Mouse (Mus musculus): ENCODE data around the gene Sh2d2a. TPM values are rescaled to one million over a fixed set of nuclear protein-coding genes. Genes with fewer than 3 reads are reported as not detected.
A peak's percentile ranks its signal among the peaks of the same experiment; 100 is the strongest.
"Not testable (repeated sequence)": the region's sequence is repeated elsewhere in the genome, so short reads cannot be mapped to it uniquely, and the experiment has no call there.

Sh2d2a gene
- total and polyA plus RNA-seq, 2 experiments from 2014 or later, result not detected

- H3K4me2 ChIP-seq (ENCODE audit: low read depth, low read length), result peak overlapping the region; percentile 97
- no peak for ATAC-seq
- peaks cover 6% of the 10 kb centered on the region; the same call in 1 of the 2 replicates for H3K36me3 ChIP-seq (ENCODE audit: insufficient read depth, low read length)
- H3K9ac ChIP-seq (replicated peaks; ENCODE audit: low read length), result peak overlapping the region; percentile 93
- WGBS, result 1% methylated on average over 3 of the region's 3 CpGs
- peak overlapping the region; percentile 88; the same call in 1 of the 2 replicates for H3K27ac ChIP-seq
- H3K4me1 ChIP-seq (ENCODE audit: insufficient read depth, low read length), result peaks cover 20% of the 10 kb centered on the region
- no peak for DNase-seq (ENCODE audit: low spot score)
- H3K27me3 ChIP-seq (ENCODE audit: insufficient read depth, low read length), result no peaks in the 10 kb centered on the region
- no peak for TF ChIP-seq CTCF (IDR thresholded peaks at IDR 0.05; ENCODE audit: low read depth)
- peak overlapping the region; percentile 99 for H3K4me3 ChIP-seq (ENCODE audit: low read length)
- no peaks in the 10 kb centered on the region for H3K9me3 ChIP-seq (ENCODE audit: low read length)
Measured at GRCm38 (mm10) chr3:87884291-87884690, 37.7 kb downstream of the Sh2d2a start.

GRCm38 (mm10) chr3:87884708-87885251 lies 38.2 kb downstream of the Sh2d2a start:
- no peaks in the 10 kb centered on the region for H3K9me3 ChIP-seq (ENCODE audit: low read length)
- 0% methylated on average over 23 of the region's 28 CpGs for WGBS
- peaks cover 20% of the 10 kb centered on the region for H3K4me1 ChIP-seq (ENCODE audit: insufficient read depth, low read length)

GRCm38 (mm10) chr3:87885281-87886003 lies 38.9 kb downstream of the Sh2d2a start, which contains the start of gene Prcc:
Gene Prcc (minus strand): TSS chr3:87885608.
- DNase-seq (ENCODE audit: low spot score) (peak; percentile 98), ATAC-seq (peak; percentile 99)
- H3K9ac ChIP-seq (replicated peaks; ENCODE audit: low read length), result peak within 1 kb of the TSS; percentile 93
- H3K4me3 ChIP-seq (ENCODE audit: low read length), result peak within 1 kb of the TSS; percentile 99
- H3K4me2 ChIP-seq (ENCODE audit: low read depth, low read length), result peak within 1 kb of the TSS; percentile 97
- no peaks in the 10 kb centered on the region for H3K9me3 ChIP-seq (ENCODE audit: low read length)
- H3K27ac ChIP-seq, result peak within 1 kb of the TSS; percentile 88
- H3K27me3 ChIP-seq (ENCODE audit: insufficient read depth, low read length), result no peaks in the 10 kb centered on the region
- TF ChIP-seq CTCF (IDR thresholded peaks at IDR 0.05; ENCODE audit: low read depth), result no peak
- peaks cover 4% of the 10 kb centered on the region; the same call in 1 of the 2 replicates for H3K36me3 ChIP-seq (ENCODE audit: insufficient read depth, low read length)
- H3K4me1 ChIP-seq (ENCODE audit: insufficient read depth, low read length), result peaks cover 20% of the 10 kb centered on the region
- under 1% methylated on average over 33 of the region's 33 CpGs for WGBS

More at GRCm38 (mm10) chr3:87884708-87885251, 38.2 kb downstream of the Sh2d2a start:
- peak overlapping the region; percentile 93 for H3K9ac ChIP-seq (replicated peaks; ENCODE audit: low read length)
- peak overlapping the region; percentile 88 for H3K27ac ChIP-seq
- TF ChIP-seq CTCF (IDR thresholded peaks at IDR 0.05; ENCODE audit: low read depth), result no peak
- peaks cover 6% of the 10 kb centered on the region; the same call in 1 of the 2 replicates for H3K36me3 ChIP-seq (ENCODE audit: insufficient read depth, low read length)
- peak overlapping the region; percentile 97 for H3K4me2 ChIP-seq (ENCODE audit: low read depth, low read length)
- ATAC-seq (peak; percentile 3; the same call in 1 of the 2 replicates), DNase-seq (ENCODE audit: low spot score) (peak; percentile 62)
- H3K27me3 ChIP-seq (ENCODE audit: insufficient read depth, low read length), result no peaks in the 10 kb centered on the region
- peak overlapping the region; percentile 99 for H3K4me3 ChIP-seq (ENCODE audit: low read length)

GRCm38 (mm10) chr3:87886004-87886365 lies 39.4 kb downstream of the Sh2d2a start:
- peak overlapping the region; percentile 99 for H3K4me3 ChIP-seq (ENCODE audit: low read length)
- no peak for DNase-seq (ENCODE audit: low spot score)
- peak overlapping the region; percentile 60 for H3K4me2 ChIP-seq (ENCODE audit: low read depth, low read length)
- H3K4me1 ChIP-seq (ENCODE audit: insufficient read depth, low read length), result peaks cover 20% of the 10 kb centered on the region
- H3K9ac ChIP-seq (replicated peaks; ENCODE audit: low read length), result peak overlapping the region; percentile 44; the same call in 1 of the 2 replicates
- WGBS, result 8% methylated on average over 10 of the region's 10 CpGs
- no peaks in the 10 kb centered on the region for H3K27me3 ChIP-seq (ENCODE audit: insufficient read depth, low read length)
- H3K36me3 ChIP-seq (ENCODE audit: insufficient read depth, low read length), result no peaks in the 10 kb centered on the region
- no peak; the same call in 1 of the 2 replicates for ATAC-seq
- TF ChIP-seq CTCF (IDR thresholded peaks at IDR 0.05; ENCODE audit: low read depth), result no peak
- no peaks in the 10 kb centered on the region for H3K9me3 ChIP-seq (ENCODE audit: low read length)
- H3K27ac ChIP-seq, result no peak overlapping the region

GRCm38 (mm10) chr3:87886416-87886815 lies 39.9 kb downstream of the Sh2d2a start:
- no peaks in the 10 kb centered on the region for H3K27me3 ChIP-seq (ENCODE audit: insufficient read depth, low read length)
- H3K27ac ChIP-seq, result no peak overlapping the region
- peak overlapping the region; percentile 99; the same call in 1 of the 2 replicates for H3K4me3 ChIP-seq (ENCODE audit: low read length)
- WGBS, result 84% methylated on average over 6 of the region's 6 CpGs
- H3K4me2 ChIP-seq (ENCODE audit: low read depth, low read length), result peak overlapping the region; percentile 60
- ATAC-seq (no peak), DNase-seq (ENCODE audit: low spot score) (no peak)
- H3K9me3 ChIP-seq (ENCODE audit: low read length), result no peaks in the 10 kb centered on the region
- no peaks in the 10 kb centered on the region for H3K36me3 ChIP-seq (ENCODE audit: insufficient read depth, low read length)
- no peak for TF ChIP-seq CTCF (IDR thresholded peaks at IDR 0.05; ENCODE audit: low read depth)
- H3K9ac ChIP-seq (replicated peaks; ENCODE audit: low read length), result peak overlapping the region; percentile 44; the same call in 1 of the 2 replicates
- H3K4me1 ChIP-seq (ENCODE audit: insufficient read depth, low read length), result peaks cover 20% of the 10 kb centered on the region

GRCm38 (mm10) chr3:87887400-87887799 lies 40.8 kb downstream of the Sh2d2a start:
- WGBS, result 75% methylated on average over 4 of the region's 4 CpGs
- not testable (repeated sequence) for H3K9me3 ChIP-seq (ENCODE audit: low read length); ATAC-seq; H3K36me3 ChIP-seq (ENCODE audit: insufficient read depth, low read length); H3K9ac ChIP-seq (replicated peaks; ENCODE audit: low read length); H3K27ac ChIP-seq; DNase-seq (ENCODE audit: low spot score); H3K27me3 ChIP-seq (ENCODE audit: insufficient read depth, low read length); H3K4me2 ChIP-seq (ENCODE audit: low read depth, low read length); H3K4me3 ChIP-seq (ENCODE audit: low read length)
- H3K4me1 ChIP-seq (ENCODE audit: insufficient read depth, low read length), result peaks cover 18% of the 10 kb centered on the region
